Mouse (Mus musculus) heart, adult 2 months (tissue): ENCODE measurements around the gene Tk1. TPM values are rescaled to one million over a fixed set of nuclear protein-coding genes. Genes with fewer than 3 reads are reported as not detected.
A peak's percentile ranks its signal among the peaks of the same experiment; 100 is the strongest.

Experiments
- DNase-seq, 2 experiments: peaks; one replicate each; pipeline ENCODE4 v3.0.0; 2021
- H3K27ac ChIP-seq: fragments of 200-600 bp; 2 replicates; pipeline ENCODE4 v1.8.1; 2022
- H3K27me3 ChIP-seq: fragments of 200-500 bp; 2 replicates; pipeline ENCODE4 v1.6.1; 2012; ENCODE audit warnings: mild to moderate bottlenecking, low read length, inconsistent platforms, mixed read lengths; ENCODE audit not compliant: control insufficient read depth, insufficient read depth
- H3K36me3 ChIP-seq: fragments of 200-500 bp; 2 replicates; pipeline ENCODE4 v1.6.1; 2012; ENCODE audit warnings: low read length, inconsistent platforms; ENCODE audit not compliant: control insufficient read depth, insufficient read depth
- H3K4me1 ChIP-seq: fragments of 200-500 bp; 2 replicates; pipeline ENCODE4 v1.6.1; 2011; ENCODE audit warnings: low read length; ENCODE audit not compliant: control insufficient read depth, insufficient read depth
- H3K4me3 ChIP-seq: fragments of 200-600 bp; 2 replicates; pipeline ENCODE4 v1.8.1; 2022
- H3K79me2 ChIP-seq: fragments of 200-500 bp; replicated peaks from 2 replicates; pipeline ENCODE4 v1.6.1; 2012; ENCODE audit warnings: mild to moderate bottlenecking, inconsistent platforms, low read length, moderate library complexity, mixed read lengths; ENCODE audit not compliant: control insufficient read depth, insufficient read depth
- H3K9ac ChIP-seq: fragments of 200-500 bp; 2 replicates; pipeline ENCODE4 v1.6.1; 2012; ENCODE audit warnings: low read depth, mild to moderate bottlenecking, control low read depth, inconsistent platforms, low read length, mixed read lengths
- CTCF ChIP-seq: fragments of 200-600 bp; IDR thresholded peaks from 2 replicates; pipeline ENCODE4 v1.8.1; 2022; ENCODE audit warnings: antibody characterized with exemption, mild to moderate bottlenecking, moderate library complexity
- EP300 ChIP-seq: fragments of 200-500 bp; IDR thresholded peaks from 2 replicates; pipeline ENCODE4 v1.6.1; 2011; ENCODE audit warnings: low read depth, low read length, control low read depth; ENCODE audit not compliant: insufficient read depth
- POLR2A ChIP-seq: fragments of 200-500 bp; IDR thresholded peaks from 2 replicates; pipeline ENCODE4 v1.6.1; 2011; ENCODE audit warnings: mild to moderate bottlenecking, low read depth, low read length, control low read depth; ENCODE audit not compliant: insufficient read depth
- WGBS: fragments of 180-500 bp; shearing (Covaris S2); methylation state at CpG from one replicate; pipeline ENCODE4 v1.1.7; 2018; 5-methylcytosine and 5-hydroxymethylcytosine counted together
- intact Hi-C: fragments of 180-260 bp; cut with DNase I; formaldehyde crosslinking; loops from one replicate; pipeline ENCODE4 v1.15.1; 2025
- polyA plus RNA-seq: library from polyadenylated mRNA; depleted of rRNA; stranded (reverse); fragments of >200 nt; gene quantifications from 2 replicates; pipeline ENCODE4 v1.2.3, GENCODE M21; 2012
- total RNA-seq, 2 experiments: library from RNA; stranded (reverse); gene quantifications; 2 replicates each; pipeline ENCODE4 v1.2.3; 2021

Gene Tk1
- total and polyA plus RNA-seq, 3 experiments, result 1.9 to 3.0 (median 2.0) TPM

DNA sequence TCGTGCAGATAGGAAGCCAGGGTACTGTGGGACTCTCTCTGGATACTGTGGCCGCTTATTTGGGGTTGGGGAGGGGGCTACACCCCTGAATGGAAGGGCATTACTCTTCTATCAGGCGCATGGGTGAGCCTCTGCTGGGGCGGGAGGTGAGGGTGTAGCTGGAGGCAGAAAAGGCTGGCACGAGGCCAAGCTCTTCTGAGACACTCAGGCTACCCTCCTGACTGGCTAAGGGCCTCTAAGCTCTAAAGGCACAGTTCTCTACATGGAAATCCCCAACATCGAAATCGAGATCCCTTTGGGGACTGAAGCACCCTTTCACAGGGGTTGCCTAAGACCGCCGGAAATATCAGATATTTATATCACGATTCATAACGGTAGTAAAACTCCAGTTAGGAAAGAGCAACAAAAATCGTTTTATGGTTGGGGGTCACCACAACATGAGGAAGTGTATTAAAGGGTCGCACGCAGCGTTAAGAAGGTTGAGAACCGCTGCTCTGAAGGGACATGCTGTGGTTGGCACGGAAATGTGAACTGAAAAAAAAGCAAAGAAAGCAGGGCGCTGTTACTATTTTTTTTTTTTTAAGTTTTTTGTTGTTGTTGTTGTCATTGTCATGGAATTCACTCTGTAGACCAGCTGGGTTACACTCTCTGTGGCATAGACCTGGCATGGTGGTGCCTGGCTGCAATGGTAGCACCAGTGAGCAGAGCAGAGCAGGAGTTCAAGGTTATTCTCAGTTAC lies 2.4 kb upstream of the Tk1 start:
- WGBS, result 16% methylated on average over 18 of the region's 18 CpGs
- Histone ChIP-seq H3K36me3 (no peaks in the 10 kb centered on the region), H3K27me3 (no peaks in the 10 kb centered on the region), H3K4me3 (no peak overlapping the region), H3K9ac (no peak overlapping the region), H3K27ac (peak overlapping the region; percentile 69), H3K79me2 (no peaks in the 10 kb centered on the region), H3K4me1 (peaks cover 36% of the 10 kb centered on the region)
- TF ChIP-seq CTCF, result no peak
- no peak for TF ChIP-seq EP300
- TF ChIP-seq POLR2A, result no peak
- peak; percentile 53 to 59 for DNase-seq
- intact Hi-C loops, result loop anchor here (10.0 kb wide), 1 partner anchor 594 kb away; no protein-coding TSS in a partner anchor

DNA sequence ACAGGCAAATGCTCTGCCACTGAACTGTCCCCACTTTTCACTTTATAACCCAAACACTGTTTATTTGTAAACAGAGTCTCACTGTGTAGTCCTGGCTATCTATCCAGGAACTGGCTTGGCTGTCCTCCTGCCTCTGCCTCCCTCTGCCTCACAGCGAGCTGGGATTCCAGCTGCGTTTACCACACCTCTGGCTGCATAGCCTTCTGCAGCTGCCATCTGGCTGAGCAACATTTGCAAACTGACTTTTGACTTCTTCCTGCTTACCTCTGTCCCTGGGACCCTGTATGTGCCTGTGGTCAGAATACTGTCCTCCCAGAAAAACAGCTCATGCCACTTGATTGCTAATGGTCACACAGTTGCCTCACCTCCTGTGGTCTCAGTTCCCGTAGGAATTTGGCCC lies 1.5 kb upstream of the Tk1 start:
- Histone ChIP-seq H3K79me2 (no peaks in the 10 kb centered on the region), H3K27ac (no peak overlapping the region), H3K27me3 (no peaks in the 10 kb centered on the region), H3K36me3 (peaks cover 2% of the 10 kb centered on the region; the same call in 1 of the 2 replicates), H3K4me3 (no peak overlapping the region), H3K4me1 (peaks cover 39% of the 10 kb centered on the region), H3K9ac (no peak overlapping the region)
- peak in 1 of 2 experiments; percentile 19 for DNase-seq
- WGBS, result 52% methylated on average over 3 of the region's 3 CpGs
- intact Hi-C loops, result loop anchor here (10.0 kb wide), 1 partner anchor 593 kb away; no protein-coding TSS in a partner anchor
- no peak for TF ChIP-seq EP300
- no peak for TF ChIP-seq CTCF
- no peak for TF ChIP-seq POLR2A

DNA sequence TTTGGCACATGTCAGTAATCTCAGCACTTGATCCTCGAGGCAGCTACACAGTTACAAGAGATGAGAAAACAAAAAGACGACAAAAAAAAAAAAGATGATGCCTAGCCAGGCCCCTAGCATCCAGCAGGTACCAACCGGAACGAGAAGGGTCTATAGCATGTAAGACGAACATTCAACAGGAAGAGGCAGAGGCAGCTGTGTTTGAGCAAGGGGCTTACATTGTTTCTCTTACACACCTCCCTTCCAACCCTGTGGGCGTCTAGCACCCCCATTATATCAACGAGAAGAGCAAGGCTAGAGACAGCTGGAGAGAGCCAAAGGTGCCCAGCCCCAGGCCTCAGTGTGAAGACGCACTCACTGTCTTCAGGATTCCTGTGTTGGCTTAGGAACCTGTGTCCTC lies 1.0 kb upstream of the Tk1 start:
- intact Hi-C loops, result loop anchor here (10.0 kb wide), 1 partner anchor 592 kb away; no protein-coding TSS in a partner anchor
- TF ChIP-seq EP300, result no peak
- no peak for TF ChIP-seq POLR2A
- TF ChIP-seq CTCF, result no peak

DNA sequence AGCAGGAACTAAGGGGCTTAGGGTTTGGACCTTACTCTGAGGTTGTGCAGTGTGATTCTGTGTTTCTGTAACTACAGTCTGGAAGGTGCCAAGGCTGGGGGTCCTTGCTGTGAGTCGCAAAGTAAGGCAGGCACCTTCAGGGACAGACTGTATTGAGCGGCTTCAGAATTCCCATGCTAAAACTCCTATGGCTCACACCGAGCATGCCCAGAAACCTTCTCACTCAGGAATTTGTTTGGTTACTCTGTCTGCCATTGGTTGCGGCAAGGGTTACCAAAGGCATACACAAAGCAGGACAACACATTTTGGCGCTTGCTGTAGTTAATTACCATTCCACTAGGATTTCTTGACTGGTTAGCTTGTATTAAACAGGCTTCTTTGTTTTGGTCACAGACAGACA lies 272 bp upstream of the Tk1 start:
- 31% methylated on average over 5 of the region's 5 CpGs for WGBS
- peaks cover 39% of the 10 kb centered on the region for H3K4me1 ChIP-seq
- H3K27me3 ChIP-seq, result no peaks in the 10 kb centered on the region
- intact Hi-C loops, result loop anchor here (10.0 kb wide), 1 partner anchor 591 kb away; no protein-coding TSS in a partner anchor
- H3K79me2 ChIP-seq, result no peaks in the 10 kb centered on the region
- H3K36me3 ChIP-seq, result peaks cover 2% of the 10 kb centered on the region; the same call in 1 of the 2 replicates
- TF ChIP-seq EP300 (no peak), POLR2A (no peak), CTCF (no peak)
- peak overlapping the region; percentile 27 for H3K4me3 ChIP-seq
- H3K9ac ChIP-seq, result no peak overlapping the region
- peak overlapping the region; percentile 53; the same call in 1 of the 2 replicates for H3K27ac ChIP-seq
- no peak for DNase-seq

More for the DNA sequence above, 1.0 kb upstream of the Tk1 start:
- H3K36me3 ChIP-seq, result peaks cover 2% of the 10 kb centered on the region; the same call in 1 of the 2 replicates
- 69% methylated on average over 8 of the region's 8 CpGs for WGBS
- H3K79me2 ChIP-seq, result no peaks in the 10 kb centered on the region
- DNase-seq, result peak in 1 of 2 experiments; percentile 19
- no peak overlapping the region for H3K9ac ChIP-seq
- no peak overlapping the region for H3K27ac ChIP-seq
- H3K4me1 ChIP-seq, result peaks cover 39% of the 10 kb centered on the region
- H3K27me3 ChIP-seq, result no peaks in the 10 kb centered on the region
- H3K4me3 ChIP-seq, result no peak overlapping the region

DNA sequence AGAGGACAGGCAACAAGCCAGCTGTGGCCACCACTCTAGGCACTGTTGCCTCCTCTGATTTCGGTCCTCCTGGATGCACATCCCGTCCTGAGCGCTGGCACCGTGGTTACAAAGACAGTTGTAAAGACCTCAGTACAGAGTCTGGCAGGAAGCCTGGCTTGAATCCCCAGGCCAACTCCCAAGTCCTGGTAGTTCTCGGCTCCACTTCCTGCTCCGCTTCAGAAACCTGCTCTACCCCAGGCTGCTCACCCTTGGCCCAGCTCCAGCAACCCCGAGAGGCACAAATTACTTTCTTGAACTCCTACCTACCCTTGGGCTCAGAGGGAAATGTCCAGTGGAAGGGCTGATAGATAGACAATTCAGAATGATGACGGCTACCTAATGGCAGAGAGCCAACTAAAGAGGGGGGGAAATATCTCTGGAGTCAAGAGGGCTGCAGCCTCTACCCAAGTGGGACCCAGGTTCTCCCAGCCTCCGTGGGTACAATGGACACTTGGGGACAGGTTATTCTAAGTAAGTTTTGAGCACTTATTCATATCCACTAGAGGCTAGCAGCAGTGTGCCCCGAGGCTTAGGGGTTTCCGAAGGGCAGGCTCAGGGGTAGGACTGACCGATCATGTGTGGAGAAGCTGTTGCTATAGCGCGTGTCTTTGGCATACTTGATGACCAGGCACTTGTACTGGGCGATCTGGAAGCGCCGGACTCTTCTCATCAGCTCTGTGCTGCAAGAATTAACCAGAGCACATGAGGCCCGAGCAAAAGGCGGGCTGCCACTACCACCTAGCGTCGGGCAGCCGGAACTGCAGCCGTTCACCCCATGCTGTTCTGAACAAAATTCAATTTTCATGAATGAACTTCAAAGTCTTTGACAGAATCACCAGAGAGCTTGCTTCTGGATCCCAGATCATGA lies 1.6 kb downstream of the Tk1 start:
- peaks cover 35% of the 10 kb centered on the region for H3K4me1 ChIP-seq
- H3K27me3 ChIP-seq, result no peaks in the 10 kb centered on the region
- DNase-seq, result peak; percentile 85 to 86
- H3K9ac ChIP-seq, result peak overlapping the region; percentile 25
- peak overlapping the region; percentile 67 for H3K27ac ChIP-seq
- intact Hi-C loops, result loop anchor here (1.0 to 10.0 kb wide), 6 partner anchors 34 to 590 kb away; partner anchors contain the start of genes Tmc6 and Tmc8
- TF ChIP-seq CTCF (peak; percentile 96), EP300 (peak; percentile 96), POLR2A (0 out of 2 replicates have a peak, but pooled peaks have one; percentile 23)
- peak overlapping the region; percentile 17; the same call in 1 of the 2 replicates for H3K4me3 ChIP-seq
- under 1% methylated on average over 23 of the region's 23 CpGs for WGBS
- H3K79me2 ChIP-seq, result no peaks in the 10 kb centered on the region
- peaks cover 2% of the 10 kb centered on the region; the same call in 1 of the 2 replicates for H3K36me3 ChIP-seq
